Mouse (Mus musculus) layer of hippocampus, adult 11-12 months (tissue): ENCODE measurements at regions not wholly inside any gene's neighbourhood (a gene's known extent, or its start where the extent isn't known, plus 50 kb on each side); places are given as distances from the start of the nearest gene placed in this dataset.
"Not testable (repeated sequence)": the region's sequence is repeated elsewhere in the genome, so short reads cannot be mapped to it uniquely, and the experiment has no call there.

Experiments used
- DNase-seq: peaks from one replicate; pipeline ENCODE4 v3.0.0; 2022; ENCODE audit warnings: low spot score

GRCm38 (mm10) chr17:41264512-41265222 is 329.8 kb upstream of the Cenpq start:
- DNase-seq, result no peak

- DNase-seq, result no peak
Measured at GRCm38 (mm10) chr17:41261495-41261894, 326.6 kb upstream of the Cenpq start.

GRCm38 (mm10) chr17:41248406-41248805 is 313.6 kb upstream of the Cenpq start:
- no peak for DNase-seq

- peak; percentile 9 for DNase-seq
Measured at GRCm38 (mm10) chr17:41227128-41228014, 292.5 kb upstream of the Cenpq start.

- DNase-seq, result no peak
Measured at GRCm38 (mm10) chr17:41216816-41217215, 282.0 kb upstream of the Cenpq start.

- DNase-seq, result not testable (repeated sequence)
Measured at GRCm38 (mm10) chr17:41199417-41199816, 264.6 kb upstream of the Cenpq start.

GRCm38 (mm10) chr17:41190371-41190770 is 255.5 kb upstream of the Cenpq start:
- not testable (repeated sequence) for DNase-seq

- DNase-seq, result not testable (repeated sequence)
Measured at GRCm38 (mm10) chr17:41186691-41187090, 251.8 kb upstream of the Cenpq start.

GRCm38 (mm10) chr17:41184751-41185150 is 249.9 kb upstream of the Cenpq start:
- DNase-seq, result no peak

GRCm38 (mm10) chr17:41153736-41154453 is 219.0 kb upstream of the Cenpq start:
- DNase-seq, result no peak

- DNase-seq, result no peak
Measured at GRCm38 (mm10) chr17:41152427-41152826, 217.6 kb upstream of the Cenpq start.

- DNase-seq, result no peak
Measured at GRCm38 (mm10) chr17:41144523-41144922, 209.7 kb upstream of the Cenpq start.

- DNase-seq, result no peak
Measured at GRCm38 (mm10) chr17:41125582-41125981, 190.7 kb upstream of the Cenpq start.

- DNase-seq, result no peak
Measured at GRCm38 (mm10) chr17:41122939-41123338, 188.1 kb upstream of the Cenpq start.

- DNase-seq, result no peak
Measured at GRCm38 (mm10) chr17:41103980-41104379, 169.1 kb upstream of the Cenpq start.

- no peak for DNase-seq
Measured at GRCm38 (mm10) chr17:41070874-41071273, 136.0 kb upstream of the Cenpq start.
